In genomic region chr1:178378115-178378514, GRCm38 (mm10) we compare ENCODE assay signal across 23 mouse cellular contexts. TPM values are rescaled to one million over a fixed set of nuclear protein-coding genes. Genes with fewer than 3 reads are reported as not detected.
DNase-seq lines count a peak whose midpoint lies in the region; ATAC-seq and TF ChIP-seq lines count a peak whose summit lies in the region.
"Had no signal": no experiment of that assay in that cellular context is flagged by ENCODE, and none has a peak within 500 bp of the region (broad histone marks: within the 10 kb centered on the region; RNA-seq: fewer than 3 reads in every experiment).

No protein-coding gene starts in this region.

- peaks cover 35% of the 10 kb centered on the region for H3K4me1 ChIP-seq in G1E (ENCODE audit: insufficient read depth, low read depth, low read length)
- H3K4me1 ChIP-seq in liver, embryonic 13.5 days (replicated peaks) = peaks cover 22% of the 10 kb centered on the region
- peaks cover 5% of the 10 kb centered on the region for H3K4me1 ChIP-seq in liver, embryonic 16.5 days (ENCODE audit: control insufficient read depth, low read depth, low read length)
- H3K4me1 ChIP-seq: embryonic facial prominence, embryonic 12.5 days; embryonic facial prominence, embryonic 15.5 days; hindbrain, embryonic 10.5 days; hindbrain, embryonic 13.5 days had no signal

- no peaks in the 10 kb centered on the region for H3K27me3 ChIP-seq in G1E (ENCODE audit: insufficient read depth, low read length)
- H3K27me3 ChIP-seq in liver, embryonic 13.5 days = no peaks in the 10 kb centered on the region
- H3K27me3 ChIP-seq in liver, embryonic 16.5 days (ENCODE audit: control insufficient read depth, insufficient read depth, low read depth, low read length) = no peaks in the 10 kb centered on the region
- H3K27me3 ChIP-seq: embryonic facial prominence, embryonic 12.5 days; embryonic facial prominence, embryonic 15.5 days; hindbrain, embryonic 13.5 days had no signal

- WGBS in liver, embryonic 13.5 days (ENCODE audit: insufficient replicate concordance) = 38% methylated on average over 3 of the region's 3 CpGs
- 25% methylated on average over 3 of the region's 3 CpGs for WGBS in liver, embryonic 16.5 days (ENCODE audit: insufficient replicate concordance)

- H3K27ac ChIP-seq in liver, embryonic 13.5 days = no peak overlapping the region
- no peak overlapping the region for H3K27ac ChIP-seq in liver, embryonic 16.5 days (ENCODE audit: low read length)
- H3K27ac ChIP-seq: embryonic facial prominence, embryonic 12.5 days; embryonic facial prominence, embryonic 15.5 days; heart, adult 2 months; hindbrain, embryonic 10.5 days; hindbrain, embryonic 13.5 days had no signal

- no peaks in the 10 kb centered on the region for H3K36me3 ChIP-seq in G1E (replicated peaks)
- no peaks in the 10 kb centered on the region for H3K36me3 ChIP-seq in liver, embryonic 13.5 days
- no peaks in the 10 kb centered on the region for H3K36me3 ChIP-seq in liver, embryonic 16.5 days (ENCODE audit: control insufficient read depth, insufficient read depth)
- H3K36me3 ChIP-seq: embryonic facial prominence, embryonic 12.5 days; embryonic facial prominence, embryonic 15.5 days; hindbrain, embryonic 10.5 days; hindbrain, embryonic 13.5 days had no signal

- no peak overlapping the region for H3K4me3 ChIP-seq in G1E (ENCODE audit: low read depth, low read length)
- H3K4me3 ChIP-seq in liver, embryonic 13.5 days (replicated peaks) = no peak overlapping the region
- H3K4me3 ChIP-seq in liver, embryonic 16.5 days (ENCODE audit: low read depth, low read length) = no peak overlapping the region
- H3K4me3 ChIP-seq: embryonic facial prominence, embryonic 12.5 days; embryonic facial prominence, embryonic 15.5 days; heart, adult 2 months; hindbrain, embryonic 10.5 days; hindbrain, embryonic 13.5 days had no signal

- DNase-seq in G1E (ENCODE audit: low spot score) = no peak
- no peak for DNase-seq in liver, embryonic 13.5 days
- DNase-seq in layer of hippocampus, postnatal 14 days (ENCODE audit: low spot score in 2 of 2) = no peak
- DNase-seq in heart, postnatal 4 days = no peak
- DNase-seq: adrenal gland, adult 2 months; adrenal gland, postnatal 14 days; cerebellum, adult 11 months; cerebellum, adult 2 months; cerebellum, adult 9-11 months; cerebellum, postnatal 25 days; gastrocnemius, postnatal 10 days; gastrocnemius, postnatal 36 days; heart, adult 2 months had no signal

- ATAC-seq in G1E (ENCODE audit: extremely low read depth, insufficient number of reproducible peaks, low FRiP score, poor library complexity, severe bottlenecking) = peak; percentile 61
- peak; percentile 76 for ATAC-seq in liver, embryonic 13.5 days (ENCODE audit: low read depth)
- peak; percentile 73 for ATAC-seq in liver, embryonic 16.5 days (ENCODE audit: low read depth)
- ATAC-seq in megakaryocyte-erythroid progenitor cell, adult 5-6 weeks (replicated peaks; ENCODE audit: low FRiP score, low TSS enrichment, poor library complexity, severe bottlenecking) = peak; percentile 48; the same call in 1 of the 2 replicates
- no peak for ATAC-seq in CD4-positive, CD25-positive, alpha-beta regulatory T cell, adult 4 months
- ATAC-seq: forebrain, embryonic 14.5 days; hindbrain, embryonic 16.5 days had no signal

- H3K9ac ChIP-seq in liver, embryonic 13.5 days = no peak overlapping the region
- no peak overlapping the region for H3K9ac ChIP-seq in liver, embryonic 16.5 days (ENCODE audit: low read depth, low read length)
- H3K9ac ChIP-seq: embryonic facial prominence, embryonic 12.5 days; embryonic facial prominence, embryonic 15.5 days; hindbrain, embryonic 13.5 days had no signal

- H3K9me3 ChIP-seq in G1E (replicated peaks) = no peaks in the 10 kb centered on the region
- H3K9me3 ChIP-seq in liver, embryonic 13.5 days (replicated peaks) = no peaks in the 10 kb centered on the region
- H3K9me3 ChIP-seq in liver, embryonic 16.5 days (replicated peaks; ENCODE audit: control insufficient read depth, low read length) = no peaks in the 10 kb centered on the region
- H3K9me3 ChIP-seq: embryonic facial prominence, embryonic 12.5 days; embryonic facial prominence, embryonic 15.5 days; hindbrain, embryonic 10.5 days; hindbrain, embryonic 13.5 days had no signal

- no peak overlapping the region for H3K4me2 ChIP-seq in liver, embryonic 13.5 days
- no peak overlapping the region for H3K4me2 ChIP-seq in liver, embryonic 16.5 days (ENCODE audit: low read depth, low read length)
- H3K4me2 ChIP-seq: embryonic facial prominence, embryonic 12.5 days; embryonic facial prominence, embryonic 15.5 days; heart, embryonic 11.5 days; hindbrain, embryonic 13.5 days had no signal

- no peak for TF ChIP-seq CTCF in G1E (IDR thresholded peaks at IDR 0.05; ENCODE audit: low read depth, low read length)

RNA-seq across cellular contexts. Expression of gene Efcab2, which starts 27.8 kb away (rescaled TPM):
- 3.4 and 4.1 TPM in 2 replicates for total RNA-seq in G1E (2014; fragmentation: Nextera tagmentation)
- 4.8 and 6.0 TPM in 2 replicates for total RNA-seq in G1E (2017)
- 0.13 and 0.17 TPM in 2 replicates for polyA plus RNA-seq in G1E (2012)
- polyA plus RNA-seq in liver, embryonic 13.5 days (2015; fragmentation: Nextera tagmentation; extraction: Ambion mirVana) = 3.4 and 4.9 TPM in 2 replicates
- polyA plus RNA-seq in liver, embryonic 16.5 days (2015; fragmentation: Nextera tagmentation; extraction: Ambion mirVana) = 1.9 TPM in 2 replicates
- total RNA-seq in megakaryocyte-erythroid progenitor cell, adult 5-6 weeks (2014; fragmentation: Nextera tagmentation) = 1.8 and 1.9 TPM in 2 replicates
- 4.4 and 6.3 TPM in 2 replicates for total RNA-seq in megakaryocyte-erythroid progenitor cell, adult 5-6 weeks (2017)
- 10 to 100 TPM in 1 of 2 experiments, 1 to 10 TPM in 1; 9.9 to 11.9 TPM for total RNA-seq in layer of hippocampus, postnatal 14 days (2021)
- 10 to 100 TPM; 19.8 to 20.5 TPM for total RNA-seq in heart, postnatal 4 days (2021)
- 1 to 10 TPM; 3.7 to 8.2 TPM for polyA plus RNA-seq in CD4-positive, CD25-positive, alpha-beta regulatory T cell, adult 4 months (2017; shearing (Covaris generic))

RNA-seq across cellular contexts. Expression of gene Hnrnpu, which starts 40.5 kb away (rescaled TPM):
- total RNA-seq in G1E (2014; fragmentation: Nextera tagmentation) (932 and 945 TPM in 2 replicates), G1E (2017) (331 and 441 TPM in 2 replicates)
- polyA plus RNA-seq in G1E (2012) = 726 and 956 TPM in 2 replicates
- 177 and 260 TPM in 2 replicates for polyA plus RNA-seq in liver, embryonic 13.5 days (2015; fragmentation: Nextera tagmentation; extraction: Ambion mirVana)
- 98.3 and 103 TPM in 2 replicates for polyA plus RNA-seq in liver, embryonic 16.5 days (2015; fragmentation: Nextera tagmentation; extraction: Ambion mirVana)
- 517 and 688 TPM in 2 replicates for total RNA-seq in megakaryocyte-erythroid progenitor cell, adult 5-6 weeks (2014; fragmentation: Nextera tagmentation)
- total RNA-seq in megakaryocyte-erythroid progenitor cell, adult 5-6 weeks (2017) = 688 and 728 TPM in 2 replicates
- 100 to 1,000 TPM; 415 to 422 TPM for total RNA-seq in layer of hippocampus, postnatal 14 days (2021)
- 100 to 1,000 TPM; 343 to 362 TPM for total RNA-seq in heart, postnatal 4 days (2021)
- polyA plus RNA-seq in CD4-positive, CD25-positive, alpha-beta regulatory T cell, adult 4 months (2017; shearing (Covaris generic)) = 100 to 1,000 TPM in 1 of 2 experiments, 10 to 100 TPM in 1; 73.0 to 136 TPM

RNA-seq across cellular contexts. Expression of gene Cox20, which starts 59.2 kb away (rescaled TPM):
- total RNA-seq in G1E (2014; fragmentation: Nextera tagmentation) (230 and 246 TPM in 2 replicates), G1E (2017) (135 and 179 TPM in 2 replicates)
- polyA plus RNA-seq in G1E (2012) = 11.2 and 18.4 TPM in 2 replicates
- 96.7 and 119 TPM in 2 replicates for polyA plus RNA-seq in liver, embryonic 13.5 days (2015; fragmentation: Nextera tagmentation; extraction: Ambion mirVana)
- polyA plus RNA-seq in liver, embryonic 16.5 days (2015; fragmentation: Nextera tagmentation; extraction: Ambion mirVana) = 73.9 and 79.6 TPM in 2 replicates
- total RNA-seq in megakaryocyte-erythroid progenitor cell, adult 5-6 weeks (2014; fragmentation: Nextera tagmentation) = 205 and 307 TPM in 2 replicates
- 253 and 262 TPM in 2 replicates for total RNA-seq in megakaryocyte-erythroid progenitor cell, adult 5-6 weeks (2017)
- 10 to 100 TPM; 40.5 to 46.1 TPM for total RNA-seq in layer of hippocampus, postnatal 14 days (2021)
- 100 to 1,000 TPM; 146 to 147 TPM for total RNA-seq in heart, postnatal 4 days (2021)
- polyA plus RNA-seq in CD4-positive, CD25-positive, alpha-beta regulatory T cell, adult 4 months (2017; shearing (Covaris generic)) = 100 to 1,000 TPM; 151 to 205 TPM
